Mouse (Mus musculus): ENCODE measurements around the gene Ascl1. TPM values are rescaled to one million over a fixed set of nuclear protein-coding genes. Genes with fewer than 3 reads are reported as not detected.
A peak's percentile ranks its signal among the peaks of the same experiment; 100 is the strongest.

Ascl1 gene
- polyA plus RNA-seq, 1 experiment from 2014 or later = 3.1 TPM

DNA sequence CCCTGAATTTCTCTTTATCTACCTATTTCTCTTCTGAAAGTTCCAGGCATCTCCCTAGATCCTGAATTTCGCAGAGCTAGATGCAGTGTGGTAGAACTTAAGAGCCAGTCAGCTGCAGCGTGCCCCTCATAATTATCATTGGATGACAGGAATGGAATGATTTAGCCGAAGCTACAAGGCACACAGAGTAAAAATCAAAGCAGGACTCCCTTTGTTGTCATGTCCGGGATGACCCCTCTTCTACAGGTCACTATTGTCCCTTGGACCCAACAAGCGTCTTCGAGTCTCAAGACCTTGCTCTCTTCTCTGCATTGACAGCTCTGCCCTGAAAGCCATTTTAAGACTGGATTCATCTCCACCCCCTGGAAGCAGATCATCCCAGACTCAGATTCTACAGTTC lies 44.1 kb downstream of the Ascl1 start:
- Histone ChIP-seq H3K4me3 (ENCODE audit: low read length) (no peak overlapping the region), H3K9ac (ENCODE audit: low read depth, low read length) (no peak overlapping the region), H3K9me3 (ENCODE audit: control insufficient read depth, low read length) (no peaks in the 10 kb centered on the region), H3K36me3 (ENCODE audit: control insufficient read depth, insufficient read depth, low read length) (no peaks in the 10 kb centered on the region), H3K27me3 (replicated peaks; ENCODE audit: control insufficient read depth, insufficient read depth, low read length) (no peaks in the 10 kb centered on the region), H3K4me1 (ENCODE audit: control insufficient read depth, insufficient read depth, low read length) (no peaks in the 10 kb centered on the region), H3K4me2 (ENCODE audit: low read depth, low read length) (no peak overlapping the region), H3K27ac (ENCODE audit: low read length) (no peak overlapping the region)
- no peak for ATAC-seq
- 74% methylated on average over 6 of the region's 6 CpGs for WGBS

DNA sequence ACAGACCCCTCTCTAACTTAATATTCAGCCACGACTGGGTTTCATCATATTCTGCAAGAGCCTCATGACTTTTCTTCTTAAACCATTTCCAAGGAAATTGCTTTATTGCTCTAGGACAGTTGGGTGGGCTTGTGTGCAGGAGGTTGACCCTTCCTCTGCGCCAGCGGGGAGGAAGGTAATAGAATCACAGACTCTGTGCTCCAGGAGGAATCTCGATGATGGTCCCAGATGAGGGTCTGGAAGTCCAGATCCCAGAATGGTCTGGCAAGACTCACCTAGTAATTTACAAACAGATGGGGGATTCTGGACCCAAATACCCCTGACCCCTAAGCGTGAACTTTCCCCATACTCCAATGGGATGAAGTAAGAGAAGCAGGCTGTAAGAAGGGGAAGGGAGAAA lies 45.2 kb downstream of the Ascl1 start:
- no peak overlapping the region for H3K9ac ChIP-seq (ENCODE audit: low read depth, low read length)
- H3K4me3 ChIP-seq (ENCODE audit: low read length) = no peak overlapping the region
- no peak overlapping the region for H3K27ac ChIP-seq (ENCODE audit: low read length)
- H3K9me3 ChIP-seq (ENCODE audit: control insufficient read depth, low read length) = no peaks in the 10 kb centered on the region
- no peak overlapping the region for H3K4me2 ChIP-seq (ENCODE audit: low read depth, low read length)
- no peaks in the 10 kb centered on the region for H3K36me3 ChIP-seq (ENCODE audit: control insufficient read depth, insufficient read depth, low read length)
- no peaks in the 10 kb centered on the region for H3K27me3 ChIP-seq (replicated peaks; ENCODE audit: control insufficient read depth, insufficient read depth, low read length)
- 38% methylated on average over 5 of the region's 5 CpGs for WGBS
- no peaks in the 10 kb centered on the region for H3K4me1 ChIP-seq (ENCODE audit: control insufficient read depth, insufficient read depth, low read length)
- ATAC-seq = no peak

GRCm38 (mm10) chr10:87447754-87448095 lies 45.7 kb downstream of the Ascl1 start:
- H3K27ac ChIP-seq (ENCODE audit: low read length) = no peak overlapping the region
- no peak overlapping the region for H3K4me2 ChIP-seq (ENCODE audit: low read depth, low read length)
- H3K9me3 ChIP-seq (ENCODE audit: control insufficient read depth, low read length) = no peaks in the 10 kb centered on the region
- H3K4me3 ChIP-seq (ENCODE audit: low read length) = no peak overlapping the region
- H3K4me1 ChIP-seq (ENCODE audit: control insufficient read depth, insufficient read depth, low read length) = no peaks in the 10 kb centered on the region
- no peaks in the 10 kb centered on the region for H3K36me3 ChIP-seq (ENCODE audit: control insufficient read depth, insufficient read depth, low read length)
- H3K9ac ChIP-seq (ENCODE audit: low read depth, low read length) = no peak overlapping the region
- no peaks in the 10 kb centered on the region for H3K27me3 ChIP-seq (replicated peaks; ENCODE audit: control insufficient read depth, insufficient read depth, low read length)
- peak; percentile 64 for ATAC-seq
- 4% methylated on average over 9 of the region's 9 CpGs for WGBS

DNA sequence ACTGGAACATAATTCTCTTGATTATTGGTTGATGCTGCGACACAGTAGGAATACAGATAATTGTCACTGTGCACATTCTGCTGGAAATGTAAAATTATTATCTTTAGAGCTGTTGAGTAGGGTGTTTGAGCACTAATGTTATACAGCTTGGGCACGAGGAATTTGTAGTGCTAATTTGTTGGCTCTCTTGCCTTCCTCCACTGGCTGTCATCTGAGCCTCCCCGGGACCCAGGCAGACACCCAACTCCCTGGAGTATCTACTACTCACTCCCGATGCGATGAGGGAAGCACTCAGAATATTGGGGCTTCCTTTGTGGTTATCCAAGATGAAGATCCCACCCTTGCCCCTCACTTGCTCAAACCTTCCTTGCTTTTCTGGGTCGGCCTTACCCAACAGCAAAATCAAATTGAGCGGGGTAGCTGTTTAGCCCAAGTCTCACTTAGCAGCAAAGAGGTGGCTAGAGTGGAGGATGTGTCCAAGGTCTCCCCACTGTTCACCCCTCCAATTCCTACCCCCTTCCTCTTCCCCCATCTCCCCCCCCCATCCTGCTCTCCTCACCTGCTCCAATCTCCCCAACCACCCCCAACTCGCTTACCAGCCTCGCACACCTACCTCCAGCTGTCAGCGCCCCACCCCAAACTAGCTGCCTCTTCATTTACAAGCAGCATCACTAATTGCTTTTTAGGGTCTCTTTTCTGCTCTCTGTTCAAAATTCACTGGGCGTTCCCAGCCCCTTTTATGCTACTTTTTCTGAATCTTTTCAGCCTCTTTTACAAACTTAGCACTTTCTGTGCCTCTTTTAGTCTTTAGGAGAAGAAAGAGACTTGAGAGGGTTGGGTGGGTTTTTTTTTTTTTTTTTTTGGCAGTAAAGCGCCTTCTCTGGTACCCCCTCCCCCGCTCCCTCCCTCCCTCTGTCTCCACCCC lies 46.4 kb downstream of the Ascl1 start:
- 28% methylated on average over 13 of the region's 13 CpGs for WGBS
- Histone ChIP-seq H3K9me3 (ENCODE audit: control insufficient read depth, low read length) (no peaks in the 10 kb centered on the region), H3K4me1 (ENCODE audit: control insufficient read depth, insufficient read depth, low read length) (no peaks in the 10 kb centered on the region), H3K4me2 (ENCODE audit: low read depth, low read length) (no peak overlapping the region), H3K27me3 (replicated peaks; ENCODE audit: control insufficient read depth, insufficient read depth, low read length) (no peaks in the 10 kb centered on the region), H3K9ac (ENCODE audit: low read depth, low read length) (no peak overlapping the region), H3K36me3 (ENCODE audit: control insufficient read depth, insufficient read depth, low read length) (no peaks in the 10 kb centered on the region), H3K4me3 (ENCODE audit: low read length) (no peak overlapping the region), H3K27ac (ENCODE audit: low read length) (no peak overlapping the region)
- no peak for ATAC-seq

DNA sequence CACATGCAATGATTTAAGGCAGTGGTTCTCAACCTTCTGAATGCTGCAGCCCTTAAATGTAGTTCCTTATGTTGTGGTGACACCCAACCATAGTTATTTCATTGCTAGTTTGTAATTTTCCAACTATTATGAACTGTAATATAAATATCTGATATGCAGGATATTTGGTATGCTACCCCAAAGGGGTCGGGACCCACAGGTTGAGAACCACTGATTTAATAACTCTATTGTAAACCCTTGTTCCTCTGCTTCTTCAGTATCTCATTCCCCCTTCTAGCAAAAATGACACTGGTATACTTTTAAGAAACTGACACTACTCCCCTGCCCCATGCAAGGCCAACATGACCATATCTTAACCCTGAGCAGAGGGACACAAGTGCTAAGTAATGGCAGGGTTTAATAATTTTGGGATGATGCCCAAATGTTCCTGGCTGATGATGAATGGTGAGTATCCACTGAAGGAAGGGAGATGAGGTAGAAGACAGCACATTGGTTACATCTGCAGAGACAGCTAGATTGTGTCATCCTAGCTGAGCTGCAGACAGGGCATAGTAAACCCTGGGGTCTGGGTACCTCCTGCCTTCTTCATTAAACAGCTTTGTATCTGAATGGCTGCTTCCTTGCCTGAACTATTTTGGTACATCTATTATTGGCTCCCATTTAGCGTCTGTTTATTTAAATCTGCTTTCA lies 47.2 kb downstream of the Ascl1 start:
- WGBS = 72% methylated on average over 2 of the region's 2 CpGs
- Histone ChIP-seq H3K4me1 (ENCODE audit: control insufficient read depth, insufficient read depth, low read length) (no peaks in the 10 kb centered on the region), H3K27me3 (replicated peaks; ENCODE audit: control insufficient read depth, insufficient read depth, low read length) (no peaks in the 10 kb centered on the region), H3K27ac (ENCODE audit: low read length) (no peak overlapping the region), H3K4me2 (ENCODE audit: low read depth, low read length) (no peak overlapping the region), H3K4me3 (ENCODE audit: low read length) (no peak overlapping the region), H3K9ac (ENCODE audit: low read depth, low read length) (no peak overlapping the region), H3K36me3 (ENCODE audit: control insufficient read depth, insufficient read depth, low read length) (no peaks in the 10 kb centered on the region), H3K9me3 (ENCODE audit: control insufficient read depth, low read length) (no peaks in the 10 kb centered on the region)
- ATAC-seq = no peak

Other genes with a start within 250 kb of the Ascl1 start
- 1.2 and 2.2 TPM in 2 replicates for gene Pah, start 28.1 kb upstream of the Ascl1 start, polyA plus RNA-seq (2015; fragmentation: Nextera tagmentation; extraction: Ambion mirVana)